Mouse (Mus musculus): ENCODE data around the gene Prkcz.

DNA sequence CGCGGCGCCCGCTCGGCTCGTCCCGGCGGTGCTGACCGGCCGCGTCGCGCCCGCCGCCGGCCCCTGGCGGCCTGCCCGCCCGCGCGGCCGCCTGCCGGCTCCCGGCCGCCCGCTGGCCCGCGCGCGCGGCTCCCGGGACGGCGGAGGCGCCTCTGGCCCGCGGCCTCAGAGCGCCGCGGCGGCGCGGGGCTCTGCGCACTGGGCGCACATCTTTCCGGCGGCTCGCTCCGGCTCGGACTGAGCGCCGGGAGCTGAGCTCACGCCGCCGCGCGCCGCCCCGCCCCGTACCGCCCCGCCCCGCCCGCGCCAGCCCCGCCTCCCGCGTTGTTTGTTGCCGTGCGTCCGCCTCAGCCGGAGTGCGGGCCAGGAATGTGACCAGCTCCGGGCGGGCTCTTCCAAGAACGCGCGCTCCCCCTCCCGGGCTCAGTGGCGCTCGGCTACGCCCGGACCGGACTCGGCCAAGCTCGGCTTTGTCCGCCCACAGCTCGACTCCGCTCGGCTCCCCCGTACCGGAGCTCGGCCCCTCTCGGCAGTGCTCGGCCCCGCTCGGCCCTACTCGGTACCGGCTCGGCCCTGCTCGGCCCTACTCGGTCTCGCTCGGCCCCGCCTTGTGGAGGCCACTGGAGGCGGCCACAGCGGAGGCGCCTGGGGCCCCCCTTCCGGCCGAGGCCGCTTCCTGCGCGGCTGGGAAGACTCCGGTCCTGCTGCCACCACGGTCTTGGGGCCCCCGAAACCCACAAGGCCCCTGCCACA lies 138.1 kb downstream of the Prkcz start:
- no peak for TF ChIP-seq CTCF (conservative IDR thresholded peaks at IDR 0.05; ENCODE audit: low read length)
- TF ChIP-seq POU5F1 (IDR thresholded peaks at IDR 0.05; ENCODE audit: borderline replicate concordance, low read length), result no peak

Data from E14TG2a.4 (cell line).